Mouse (Mus musculus) bone marrow, adult 2 months (tissue): ENCODE results near the gene AI467606. TPM values are rescaled to one million over a fixed set of nuclear protein-coding genes. Genes with fewer than 3 reads are reported as not detected.

Source experiments
- H3K27ac ChIP-seq: fragments of 200-500 bp; 2 replicates; pipeline ENCODE4 v1.5.1; 2012; ENCODE audit warnings: low read depth, mild to moderate bottlenecking, control low read depth, inconsistent platforms, low read length; ENCODE audit not compliant: control insufficient read depth, poor library complexity, insufficient read depth
- H3K4me1 ChIP-seq: fragments of 200-500 bp; 2 replicates; pipeline ENCODE4 v1.6.1; 2011; ENCODE audit warnings: low read length; ENCODE audit not compliant: control insufficient read depth, insufficient read depth
- H3K4me3 ChIP-seq: fragments of 200-500 bp; replicated peaks from 2 replicates; pipeline ENCODE3; 2011; ENCODE audit warnings: mild to moderate bottlenecking, low read depth, low read length, control low read depth; ENCODE audit not compliant: control insufficient read depth
- CTCF ChIP-seq: fragments of 200-500 bp; IDR thresholded peaks from 2 replicates; pipeline ENCODE4 v1.5.1; 2011; ENCODE audit warnings: low read length, control low read depth; ENCODE audit not compliant: control insufficient read depth, insufficient read depth
- POLR2A ChIP-seq: fragments of 200-500 bp; IDR thresholded peaks from 2 replicates; pipeline ENCODE4 v1.6.1; 2011; ENCODE audit warnings: low read depth, mild to moderate bottlenecking, control low read depth, low read length, borderline replicate concordance; ENCODE audit not compliant: control insufficient read depth
- WGBS: fragments of 180-500 bp; shearing (Covaris S2); methylation state at CpG from one replicate; pipeline ENCODE4 v1.1.7; 2018; 5-methylcytosine and 5-hydroxymethylcytosine counted together
- polyA plus RNA-seq: library from polyadenylated mRNA; stranded (reverse); fragments of >200 nt; gene quantifications from 2 replicates; pipeline ENCODE4 v1.2.4, GENCODE M21; 2011; ENCODE audit warnings: low replicate concordance; ENCODE audit not compliant: missing spikeins, insufficient read depth, insufficient read length

Gene AI467606
- polyA plus RNA-seq, 1 experiment, result 36.8 TPM

- WGBS, result 86% methylated on average over 21 of the region's 21 CpGs
- Histone ChIP-seq H3K4me3 (no peak overlapping the region), H3K4me1 (no peaks in the 10 kb centered on the region; the same call in 1 of the 2 replicates), H3K27ac (no peak overlapping the region)
- no peak for TF ChIP-seq CTCF
- no peak for TF ChIP-seq POLR2A
These were observed 30.1 kb downstream of the AI467606 start for GRCm38 (mm10) chr7:127121061-127121910.

- Histone ChIP-seq H3K27ac (no peak within 1 kb of the TSS), H3K4me3 (no peak within 1 kb of the TSS), H3K4me1 (no peaks in the 10 kb centered on the region; the same call in 1 of the 2 replicates)
- 63% methylated on average over 7 of the region's 7 CpGs for WGBS
- no peak for TF ChIP-seq CTCF
- TF ChIP-seq POLR2A, result no peak
These were observed 30.7 kb downstream of the AI467606 start, which contains the start of gene Qprt for GRCm38 (mm10) chr7:127121911-127122270. Gene Qprt (minus strand): TSS chr7:127122226.

GRCm38 (mm10) chr7:127129638-127130037, 38.5 kb downstream of the AI467606 start:
- TF ChIP-seq CTCF (peak; percentile 62), POLR2A (no peak)
- 3% methylated on average over 4 of the region's 4 CpGs for WGBS
- Histone ChIP-seq H3K4me1 (peaks cover 11% of the 10 kb centered on the region; the same call in 1 of the 2 replicates), H3K4me3 (no peak overlapping the region), H3K27ac (no peak overlapping the region)

GRCm38 (mm10) chr7:127133125-127133524, 42.0 kb downstream of the AI467606 start:
- H3K4me1 ChIP-seq, result peaks cover 17% of the 10 kb centered on the region; the same call in 1 of the 2 replicates
- no peak for TF ChIP-seq CTCF
- TF ChIP-seq POLR2A, result no peak
- H3K27ac ChIP-seq, result no peak overlapping the region
- 67% methylated on average over 5 of the region's 5 CpGs for WGBS
- no peak overlapping the region for H3K4me3 ChIP-seq

- peaks cover 14% of the 10 kb centered on the region; the same call in 1 of the 2 replicates for H3K4me1 ChIP-seq
- 3% methylated on average over 11 of the region's 11 CpGs for WGBS
These were observed 43.8 kb downstream of the AI467606 start for GRCm38 (mm10) chr7:127134821-127135447.

GRCm38 (mm10) chr7:127136181-127137071, 45.3 kb downstream of the AI467606 start:
- H3K27ac ChIP-seq, result peak overlapping the region; percentile 75
- peaks cover 15% of the 10 kb centered on the region; the same call in 1 of the 2 replicates for H3K4me1 ChIP-seq
- WGBS, result 5% methylated on average over 22 of the region's 22 CpGs
- TF ChIP-seq CTCF, result no peak
- no peak; the same call in 1 of the 2 replicates for TF ChIP-seq POLR2A
- H3K4me3 ChIP-seq, result peak overlapping the region; percentile 63

More at GRCm38 (mm10) chr7:127134821-127135447, 43.8 kb downstream of the AI467606 start:
- Histone ChIP-seq H3K27ac (peak overlapping the region; percentile 83), H3K4me3 (peak overlapping the region; percentile 59)
- TF ChIP-seq CTCF (no peak), POLR2A (no peak)

- H3K4me1 ChIP-seq, result peaks cover 15% of the 10 kb centered on the region; the same call in 1 of the 2 replicates
- 3% methylated on average over 9 of the region's 9 CpGs for WGBS
These were observed 46.3 kb downstream of the AI467606 start, which contains the start of gene Spn for GRCm38 (mm10) chr7:127137262-127138017. Gene Spn (minus strand): TSS chr7:127137823.

More at GRCm38 (mm10) chr7:127137262-127138017, 46.3 kb downstream of the AI467606 start, which contains the start of gene Spn:
- TF ChIP-seq POLR2A, result peak; percentile 52; the same call in 1 of the 2 replicates
- no peak for TF ChIP-seq CTCF
- H3K4me3 ChIP-seq, result peak within 1 kb of the TSS; percentile 63
- peak within 1 kb of the TSS; percentile 75 for H3K27ac ChIP-seq
